ENCODE assay signal across 8 mouse cellular contexts in genomic region chr7:24237040-24237791, GRCm38 (mm10). TPM values are rescaled to one million over a fixed set of nuclear protein-coding genes. Genes with fewer than 3 reads are reported as not detected.
DNase-seq lines count a peak whose midpoint lies in the region; ATAC-seq and TF ChIP-seq lines count a peak whose summit lies in the region.

TSS of gene Zfp109 (minus strand) at chr7:24237560.

- peak within 1 kb of the TSS; percentile 94 for H3K9ac ChIP-seq in ES-E14 (ENCODE audit: insufficient read depth, low read depth, low read length, poor library complexity, severe bottlenecking)
- peak within 1 kb of the TSS; percentile 88 for H3K9ac ChIP-seq in forebrain, embryonic 16.5 days (replicated peaks; ENCODE audit: low read depth, low read length)
- peak within 1 kb of the TSS; percentile 55 for H3K9ac ChIP-seq in liver, embryonic 16.5 days (ENCODE audit: low read depth, low read length)
- peak within 1 kb of the TSS; percentile 66 for H3K9ac ChIP-seq in neural tube, embryonic 12.5 days

- no peak within 1 kb of the TSS for H3K27ac ChIP-seq in ES-E14 (ENCODE audit: insufficient read depth, low read depth, low read length, poor library complexity, severe bottlenecking)
- no peak within 1 kb of the TSS for H3K27ac ChIP-seq in forebrain, embryonic 16.5 days (ENCODE audit: low read length)
- no peak within 1 kb of the TSS for H3K27ac ChIP-seq in liver, embryonic 16.5 days (ENCODE audit: low read length)
- H3K27ac ChIP-seq in neural tube, embryonic 12.5 days = no peak within 1 kb of the TSS

- 0 out of 2 replicates have a peak, but pooled peaks cover 2% of the 10 kb centered on the region for H3K27me3 ChIP-seq in forebrain, embryonic 16.5 days (replicated peaks; ENCODE audit: control insufficient read depth, insufficient read depth, low read length)
- H3K27me3 ChIP-seq in liver, embryonic 16.5 days (ENCODE audit: control insufficient read depth, insufficient read depth, low read depth, low read length) = no peaks in the 10 kb centered on the region
- H3K27me3 ChIP-seq in neural tube, embryonic 12.5 days (replicated peaks) = no peaks in the 10 kb centered on the region

- ATAC-seq in forebrain, embryonic 16.5 days = peak; percentile 97
- peak; percentile 77; the same call in 1 of the 2 replicates for ATAC-seq in liver, embryonic 16.5 days (ENCODE audit: low read depth)
- peak; percentile 87 for ATAC-seq in neural tube, embryonic 12.5 days (ENCODE audit: low FRiP score, low read depth)

- peak; percentile 56 for DNase-seq in ES-E14 (ENCODE audit: low read depth, low spot score)
- DNase-seq in cerebellum, adult 11 months = peak; percentile 53
- peak; percentile 51 to 63 for DNase-seq in heart, postnatal 36 days
- peak; percentile 73 for DNase-seq in layer of hippocampus, adult 11-12 months (ENCODE audit: low spot score)
- peak; percentile 69 for DNase-seq in testis, postnatal 10 days (ENCODE audit: low spot score)

- no peaks in the 10 kb centered on the region for H3K36me3 ChIP-seq in ES-E14 (ENCODE audit: control insufficient read depth, insufficient read depth, low read length, poor library complexity, severe bottlenecking)
- H3K36me3 ChIP-seq in forebrain, embryonic 16.5 days (ENCODE audit: control insufficient read depth, insufficient read depth) = no peaks in the 10 kb centered on the region
- H3K36me3 ChIP-seq in liver, embryonic 16.5 days (ENCODE audit: control insufficient read depth, insufficient read depth) = no peaks in the 10 kb centered on the region; the same call in 1 of the 2 replicates
- H3K36me3 ChIP-seq in neural tube, embryonic 12.5 days = peaks cover 11% of the 10 kb centered on the region; the same call in 1 of the 2 replicates

- H3K4me2 ChIP-seq in forebrain, embryonic 16.5 days (ENCODE audit: low read length) = peak within 1 kb of the TSS; percentile 77
- H3K4me2 ChIP-seq in liver, embryonic 16.5 days (ENCODE audit: low read depth, low read length) = peak within 1 kb of the TSS; percentile 60
- H3K4me2 ChIP-seq in neural tube, embryonic 12.5 days (replicated peaks) = peak within 1 kb of the TSS; percentile 68

- intact Hi-C loops in heart, postnatal 36 days (cut with DNase I) = no loop called here

- no peaks in the 10 kb centered on the region for H3K9me3 ChIP-seq in ES-E14 (ENCODE audit: control insufficient read depth, insufficient read depth, low read depth, low read length)
- H3K9me3 ChIP-seq in forebrain, embryonic 16.5 days (ENCODE audit: control insufficient read depth, low read length) = no peaks in the 10 kb centered on the region
- H3K9me3 ChIP-seq in liver, embryonic 16.5 days (replicated peaks; ENCODE audit: control insufficient read depth, low read length) = no peaks in the 10 kb centered on the region
- no peaks in the 10 kb centered on the region for H3K9me3 ChIP-seq in neural tube, embryonic 12.5 days

- 4% methylated on average over 28 of the region's 28 CpGs for WGBS in forebrain, embryonic 16.5 days
- 5% methylated on average over 28 of the region's 28 CpGs for WGBS in liver, embryonic 16.5 days (ENCODE audit: insufficient replicate concordance)
- 6% methylated on average over 28 of the region's 28 CpGs for WGBS in neural tube, embryonic 12.5 days

- no peaks in the 10 kb centered on the region for H3K4me1 ChIP-seq in ES-E14 (ENCODE audit: control insufficient read depth in 2 of 2, insufficient read depth in 2 of 2, low read length in 2 of 2, poor library complexity in 1 of 2)
- H3K4me1 ChIP-seq in forebrain, embryonic 16.5 days (replicated peaks; ENCODE audit: control insufficient read depth, insufficient read depth, low read length) = peaks cover 10% of the 10 kb centered on the region
- H3K4me1 ChIP-seq in liver, embryonic 16.5 days (ENCODE audit: control insufficient read depth, low read depth, low read length) = no peaks in the 10 kb centered on the region; the same call in 1 of the 2 replicates
- H3K4me1 ChIP-seq in neural tube, embryonic 12.5 days = peaks cover 5% of the 10 kb centered on the region; the same call in 1 of the 2 replicates

- in situ Hi-C loops in ES-E14 (cut with MboI; ENCODE audit: low sequenced_read_pairs in 2 of 2, unreplicated experiment in 2 of 2) = no loop called here

- peak within 1 kb of the TSS; percentile 100 for H3K4me3 ChIP-seq in ES-E14 (ENCODE audit: insufficient read depth in 1 of 2, low read depth in 1 of 2, low read length in 2 of 2, poor library complexity in 1 of 2, severe bottlenecking in 1 of 2)
- peak within 1 kb of the TSS; percentile 93 for H3K4me3 ChIP-seq in forebrain, embryonic 16.5 days (replicated peaks; ENCODE audit: low read length)
- peak within 1 kb of the TSS; percentile 65 for H3K4me3 ChIP-seq in liver, embryonic 16.5 days (ENCODE audit: low read depth, low read length)
- peak within 1 kb of the TSS; percentile 71 for H3K4me3 ChIP-seq in neural tube, embryonic 12.5 days

TF ChIP-seq in ES-E14, 5 proteins besides CTCF, POLR2A, EP300 and RAD21:
- no peak for TF ChIP-seq MAFK (IDR thresholded peaks at IDR 0.05; ENCODE audit: insufficient read depth, low read depth, low read length)
- peak; percentile 91 for TF ChIP-seq HCFC1 (IDR thresholded peaks at IDR 0.05; ENCODE audit: borderline replicate concordance, insufficient read depth, low read length)
- no peak for TF ChIP-seq CHD2 (IDR thresholded peaks at IDR 0.05; ENCODE audit: low read depth, low read length)
- no peak for TF ChIP-seq ZC3H11A (IDR thresholded peaks at IDR 0.05; ENCODE audit: borderline replicate concordance, low read depth, low read length)
- TF ChIP-seq ZNF384 (IDR thresholded peaks at IDR 0.05; ENCODE audit: low read depth, low read length) = no peak

RNA-seq across cellular contexts. Expression of gene Zfp109, which starts in this region (rescaled TPM):
- total RNA-seq in ES-E14 (2012; rRNA removed) = 4.5 and 6.7 TPM in 2 replicates
- 5.5 and 6.2 TPM in 2 replicates for polyA plus RNA-seq in forebrain, embryonic 16.5 days (2015; fragmentation: Nextera tagmentation; extraction: Ambion mirVana)
- 1 to 10 TPM; 1.7 to 1.8 TPM for total RNA-seq in heart, postnatal 36 days (2021)
- 1.1 and 1.2 TPM in 2 replicates for polyA plus RNA-seq in liver, embryonic 16.5 days (2015; fragmentation: Nextera tagmentation; extraction: Ambion mirVana)
- polyA plus RNA-seq in neural tube, embryonic 12.5 days (2016; fragmentation: Nextera tagmentation; extraction: Ambion mirVana) = 4.3 and 4.4 TPM in 2 replicates
